Mouse (Mus musculus) heart, postnatal 10 days (tissue): ENCODE measurements around the gene Eif2b3. TPM values are rescaled to one million over a fixed set of nuclear protein-coding genes. Genes with fewer than 3 reads are reported as not detected.

Experiments used
- DNase-seq, 2 experiments: peaks; one replicate each; pipeline ENCODE4 v3.0.0; 2021
- intact Hi-C: fragments of 180-260 bp; cut with DNase I; formaldehyde crosslinking; loops from one replicate; pipeline ENCODE4 v1.15.1; 2025
- total RNA-seq, 2 experiments: library from RNA; stranded (reverse); gene quantifications; 2 replicates each; pipeline ENCODE4 v1.2.3; 2021

Eif2b3 gene
- total RNA-seq, 2 experiments from 2014 or later, result 19.2 to 20.3 TPM

DNA sequence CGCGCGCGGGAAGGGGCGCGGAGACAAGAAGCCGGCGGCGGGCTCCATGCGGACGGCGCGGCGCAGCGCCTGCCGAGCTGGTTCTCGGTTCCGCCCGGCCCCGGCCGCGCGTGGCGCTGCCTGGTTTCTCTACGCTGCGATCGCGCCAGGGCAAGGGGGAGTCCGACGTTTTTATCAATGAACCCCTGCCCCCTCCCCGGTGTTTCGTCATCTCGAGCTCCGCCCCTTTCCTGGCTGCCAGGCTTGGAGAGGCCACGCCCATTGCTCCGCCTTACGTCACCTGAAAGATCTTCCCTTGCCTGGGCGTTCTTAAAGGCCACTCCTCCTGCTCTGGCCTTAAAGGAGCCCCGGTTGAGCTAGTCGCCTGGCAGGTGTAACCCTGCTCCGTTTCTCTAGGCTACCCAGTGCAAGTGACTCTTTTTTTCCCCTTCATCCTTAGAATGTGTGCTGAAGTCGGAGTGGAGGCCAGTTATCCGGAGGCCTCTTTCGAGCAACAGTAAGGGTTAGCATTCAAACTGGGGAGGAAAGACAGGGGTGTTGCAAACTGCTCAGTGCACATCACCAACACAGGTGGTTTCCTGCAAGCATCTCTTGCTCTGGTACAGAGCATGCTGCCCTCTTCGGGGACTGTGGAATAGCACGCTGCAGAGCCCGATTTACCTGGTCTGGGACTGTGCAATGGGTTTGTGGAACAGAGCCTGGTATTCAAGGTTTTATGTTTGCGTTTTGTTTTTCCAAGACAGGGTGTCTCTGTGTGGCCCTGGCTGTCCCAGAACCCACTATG is 114.8 kb downstream of the Eif2b3 start, which contains the start of gene Plk3:
Plk3 (minus strand) TSS at position 147 of the 784 bp plus-strand sequence.
- intact Hi-C loops, result no loop called here
- DNase-seq, result peak; percentile 98

DNA sequence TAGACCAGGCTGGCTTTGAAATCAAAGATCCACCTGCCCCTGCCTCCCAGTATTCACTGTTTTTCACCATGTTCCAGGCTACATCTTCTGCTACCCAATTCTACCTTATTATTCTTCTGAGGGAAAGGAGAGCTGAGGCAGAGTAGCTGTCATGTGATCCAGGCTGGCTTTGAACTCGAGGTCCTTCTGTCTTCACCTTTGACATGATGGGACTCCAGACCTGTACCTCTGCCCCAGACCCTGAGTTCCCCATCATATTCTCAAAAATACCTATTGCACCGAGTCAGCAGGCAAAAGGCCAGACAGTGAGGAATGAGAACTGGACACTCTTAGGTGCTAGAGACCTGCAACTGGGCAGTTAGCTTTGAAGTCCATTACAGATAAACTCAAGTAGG is 115.4 kb downstream of the Eif2b3 start:
- intact Hi-C loops, result no loop called here
- DNase-seq, result no peak

DNA sequence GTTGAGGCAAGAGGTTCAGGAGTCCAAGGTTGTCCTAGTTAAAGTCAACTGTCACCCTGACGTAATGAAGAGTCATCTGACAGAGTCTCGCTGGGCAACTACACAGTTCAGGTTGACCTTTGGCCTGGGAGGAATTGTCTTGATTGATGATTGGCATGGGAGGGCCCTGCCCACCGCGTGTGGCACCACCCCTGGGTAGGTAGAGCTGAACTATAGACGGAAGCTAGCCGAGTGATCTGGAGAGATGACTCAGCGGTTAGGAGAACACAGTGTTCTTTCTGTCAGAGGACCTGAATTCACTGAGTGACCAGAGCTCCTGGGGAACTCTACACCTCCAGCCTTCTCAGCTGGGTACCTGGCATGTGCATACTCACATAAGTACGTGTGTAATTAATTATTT is 116.8 kb downstream of the Eif2b3 start:
- DNase-seq, result no peak
- intact Hi-C loops, result no loop called here

Other genes with a start within 250 kb of the Eif2b3 start
- 10 to 100 TPM; 13.2 to 13.6 TPM for gene Toe1, start 211.8 kb upstream of the Eif2b3 start, total RNA-seq
- gene Mutyh, start 211.7 kb upstream of the Eif2b3 start, total RNA-seq, result 1 to 10 TPM; 1.7 to 1.9 TPM
- 1 to 10 TPM; 3.5 to 3.8 TPM for gene Hpdl, start 197.7 kb upstream of the Eif2b3 start, total RNA-seq
- gene Zswim5, start 142.0 kb upstream of the Eif2b3 start, total RNA-seq, result 1 to 10 TPM; 1.5 to 1.6 TPM
- 10 to 100 TPM; 92.0 to 98.7 TPM for gene Urod, start 25.0 kb upstream of the Eif2b3 start, total RNA-seq
- gene Hectd3, start 24.1 kb upstream of the Eif2b3 start, total RNA-seq, result 10 to 100 TPM; 13.9 to 14.9 TPM
- gene Ptch2, start 76.7 kb downstream of the Eif2b3 start, total RNA-seq, result 1 to 10 TPM; 3.6 to 4.3 TPM
- 1 to 10 TPM; 5.1 to 6.4 TPM for gene Btbd19, start 106.3 kb downstream of the Eif2b3 start, total RNA-seq
- gene Tctex1d4, start 107.4 kb downstream of the Eif2b3 start, total RNA-seq, result under 1 TPM in 1 of 2 experiments, not detected in 1; 0.31 TPM
- gene Plk3, start 114.6 kb downstream of the Eif2b3 start, total RNA-seq, result 1 to 10 TPM; 3.7 to 4.3 TPM
- 100 to 1,000 TPM; 803 to 807 TPM for gene Rps8, start 136.8 kb downstream of the Eif2b3 start, total RNA-seq
- 1 to 10 TPM; 5.2 to 8.0 TPM for gene Kif2c, start 163.2 kb downstream of the Eif2b3 start, total RNA-seq
- 10 to 100 TPM; 28.5 to 40.0 TPM for gene Tmem53, start 232.5 kb downstream of the Eif2b3 start, total RNA-seq
- gene Armh1, start 232.7 kb downstream of the Eif2b3 start, total RNA-seq, result under 1 TPM; 0.35 to 0.38 TPM